Mouse (Mus musculus) midbrain, embryonic 16.5 days (tissue): ENCODE measurements around the gene Pam16. TPM values are rescaled to one million over a fixed set of nuclear protein-coding genes. Genes with fewer than 3 reads are reported as not detected.

Experiments used
- ATAC-seq: fragments of 200-750 bp; cut with Nextera tagmentation; 2 replicates; pipeline ENCODE4 v1.8.0; 2017; ENCODE audit warnings: moderate TSS enrichment
- H3K27ac ChIP-seq: fragments of 300-500 bp; sonication (generic); 2 replicates; pipeline ENCODE4 v1.5.1; 2014; ENCODE audit warnings: mild to moderate bottlenecking, low read length, mixed read lengths
- H3K27me3 ChIP-seq: fragments of 300-500 bp; sonication (generic); 2 replicates; pipeline ENCODE4 v1.6.1; 2014; ENCODE audit warnings: low read depth, low read length, mixed read lengths; ENCODE audit not compliant: control insufficient read depth, insufficient read depth
- H3K36me3 ChIP-seq: fragments of 300-500 bp; sonication (generic); 2 replicates; pipeline ENCODE4 v1.6.1; 2014; ENCODE audit warnings: mild to moderate bottlenecking, low read length, moderate library complexity, mixed read lengths; ENCODE audit not compliant: control insufficient read depth, insufficient read depth
- H3K4me1 ChIP-seq: fragments of 300-500 bp; sonication (generic); 2 replicates; pipeline ENCODE4 v1.6.1; 2014; ENCODE audit warnings: mild to moderate bottlenecking, low read length, mixed read lengths; ENCODE audit not compliant: control insufficient read depth, insufficient read depth
- H3K4me2 ChIP-seq: fragments of 300-500 bp; sonication (generic); 2 replicates; pipeline ENCODE4 v1.6.1; 2014; ENCODE audit warnings: mild to moderate bottlenecking, low read length, mixed read lengths
- H3K4me3 ChIP-seq: fragments of 300-500 bp; sonication (generic); 2 replicates; pipeline ENCODE4 v1.5.1; 2014; ENCODE audit warnings: low read depth, mild to moderate bottlenecking, low read length, moderate library complexity, mixed read lengths
- H3K9ac ChIP-seq: fragments of 300-500 bp; sonication (generic); 2 replicates; pipeline ENCODE4 v1.6.1; 2014; ENCODE audit warnings: low read depth, low read length, mixed read lengths
- H3K9me3 ChIP-seq: fragments of 300-500 bp; sonication (generic); replicated peaks from 2 replicates; pipeline ENCODE4 v1.6.1; 2014; ENCODE audit warnings: mild to moderate bottlenecking, low read length, mixed read lengths; ENCODE audit not compliant: control insufficient read depth, poor library complexity, severe bottlenecking
- WGBS: fragments of 180-500 bp; shearing (Covaris S2); extraction: QIAGEN DNeasy Blood & Tissue Kit; methylation state at CpG from one replicate; pipeline ENCODE4 v1.1.7; 2014; 5-methylcytosine and 5-hydroxymethylcytosine counted together
- polyA plus RNA-seq: library from polyadenylated mRNA; unstranded; fragments of >200 nt; fragmentation: Nextera tagmentation; extraction: Ambion mirVana; gene quantifications from 2 replicates; pipeline ENCODE4 v1.2.1, GENCODE M21; 2015

The Pam16 gene
- polyA plus RNA-seq, 1 experiment from 2014 or later, result 153 TPM

- Histone ChIP-seq H3K27ac (no peak overlapping the region), H3K36me3 (peaks cover 14% of the 10 kb centered on the region), H3K9ac (no peak overlapping the region), H3K4me3 (no peak overlapping the region), H3K27me3 (no peaks in the 10 kb centered on the region), H3K4me1 (peaks cover 11% of the 10 kb centered on the region; the same call in 1 of the 2 replicates), H3K9me3 (no peaks in the 10 kb centered on the region), H3K4me2 (no peak overlapping the region)
- no peak for ATAC-seq
- 59% methylated on average over 9 of the region's 9 CpGs for WGBS
Observed at GRCm38 (mm10) chr16:4656571-4657081, 31.8 kb upstream of the Pam16 start.

GRCm38 (mm10) chr16:4655764-4656570, 31.2 kb upstream of the Pam16 start:
- peaks cover 10% of the 10 kb centered on the region for H3K36me3 ChIP-seq
- WGBS, result 26% methylated on average over 11 of the region's 11 CpGs
- peaks cover 11% of the 10 kb centered on the region; the same call in 1 of the 2 replicates for H3K4me1 ChIP-seq
- no peaks in the 10 kb centered on the region for H3K27me3 ChIP-seq
- peak overlapping the region; percentile 59 for H3K27ac ChIP-seq
- no peak overlapping the region for H3K4me3 ChIP-seq
- no peak overlapping the region for H3K4me2 ChIP-seq
- H3K9ac ChIP-seq, result 0 out of 2 replicates have a peak overlapping the region, but pooled peaks have one; percentile 4
- H3K9me3 ChIP-seq, result no peaks in the 10 kb centered on the region
- peak; percentile 41; the same call in 1 of the 2 replicates for ATAC-seq

- Histone ChIP-seq H3K9me3 (no peaks in the 10 kb centered on the region), H3K27ac (peak overlapping the region; percentile 59)
Observed at GRCm38 (mm10) chr16:4655251-4655734, 30.5 kb upstream of the Pam16 start.

GRCm38 (mm10) chr16:4654706-4655105, 29.9 kb upstream of the Pam16 start:
- H3K4me1 ChIP-seq, result peaks cover 11% of the 10 kb centered on the region; the same call in 1 of the 2 replicates
- H3K9me3 ChIP-seq, result no peaks in the 10 kb centered on the region
- ATAC-seq, result no peak
- no peak overlapping the region for H3K4me3 ChIP-seq
- H3K36me3 ChIP-seq, result peaks cover 9% of the 10 kb centered on the region
- H3K4me2 ChIP-seq, result no peak overlapping the region
- H3K9ac ChIP-seq, result no peak overlapping the region
- H3K27me3 ChIP-seq, result no peaks in the 10 kb centered on the region
- 83% methylated on average over 10 of the region's 10 CpGs for WGBS
- H3K27ac ChIP-seq, result no peak overlapping the region

More at GRCm38 (mm10) chr16:4655251-4655734, 30.5 kb upstream of the Pam16 start:
- 67% methylated on average over 4 of the region's 4 CpGs for WGBS
- Histone ChIP-seq H3K4me2 (no peak overlapping the region), H3K4me1 (peaks cover 11% of the 10 kb centered on the region; the same call in 1 of the 2 replicates), H3K4me3 (no peak overlapping the region), H3K27me3 (no peaks in the 10 kb centered on the region), H3K36me3 (peaks cover 9% of the 10 kb centered on the region), H3K9ac (0 out of 2 replicates have a peak overlapping the region, but pooled peaks have one; percentile 4)
- ATAC-seq, result no peak

- Histone ChIP-seq H3K4me2 (no peak overlapping the region), H3K9ac (no peak overlapping the region), H3K27ac (no peak overlapping the region), H3K27me3 (no peaks in the 10 kb centered on the region), H3K4me3 (no peak overlapping the region), H3K9me3 (no peaks in the 10 kb centered on the region), H3K36me3 (peaks cover 9% of the 10 kb centered on the region), H3K4me1 (peaks cover 9% of the 10 kb centered on the region; the same call in 1 of the 2 replicates)
- 83% methylated on average over 4 of the region's 4 CpGs for WGBS
- no peak for ATAC-seq
Observed at GRCm38 (mm10) chr16:4652707-4653416, 28.1 kb upstream of the Pam16 start.

GRCm38 (mm10) chr16:4651624-4652023, 26.8 kb upstream of the Pam16 start:
- H3K27me3 ChIP-seq, result no peaks in the 10 kb centered on the region
- no peak overlapping the region for H3K4me3 ChIP-seq
- no peak overlapping the region for H3K9ac ChIP-seq
- H3K4me2 ChIP-seq, result no peak overlapping the region
- peaks cover 9% of the 10 kb centered on the region; the same call in 1 of the 2 replicates for H3K4me1 ChIP-seq
- whole genome bisulfite sequencing, result 71% methylated on average over 7 of the region's 7 CpGs
- H3K36me3 ChIP-seq, result peaks cover 9% of the 10 kb centered on the region
- no peak overlapping the region for H3K27ac ChIP-seq
- ATAC-seq, result no peak
- H3K9me3 ChIP-seq, result no peaks in the 10 kb centered on the region

GRCm38 (mm10) chr16:4651081-4651480, 26.3 kb upstream of the Pam16 start:
- peaks cover 6% of the 10 kb centered on the region; the same call in 1 of the 2 replicates for H3K4me1 ChIP-seq
- H3K4me3 ChIP-seq, result no peak overlapping the region
- no peak overlapping the region for H3K9ac ChIP-seq
- H3K27me3 ChIP-seq, result no peaks in the 10 kb centered on the region
- H3K9me3 ChIP-seq, result no peaks in the 10 kb centered on the region
- no peak for ATAC-seq
- no peak overlapping the region for H3K27ac ChIP-seq
- peaks cover 9% of the 10 kb centered on the region for H3K36me3 ChIP-seq
- 87% methylated on average over 1 of the region's 1 CpGs for WGBS
- H3K4me2 ChIP-seq, result no peak overlapping the region

GRCm38 (mm10) chr16:4650161-4650560, 25.4 kb upstream of the Pam16 start:
- Histone ChIP-seq H3K27ac (no peak overlapping the region), H3K4me2 (no peak overlapping the region), H3K27me3 (no peaks in the 10 kb centered on the region), H3K36me3 (peaks cover 9% of the 10 kb centered on the region), H3K4me1 (no peaks in the 10 kb centered on the region), H3K9ac (no peak overlapping the region), H3K9me3 (no peaks in the 10 kb centered on the region), H3K4me3 (no peak overlapping the region)
- ATAC-seq, result no peak
- WGBS, result 88% methylated on average over 3 of the region's 3 CpGs
